Mouse (Mus musculus) A20 (cell line): Measurements from ENCODE around the gene Stim2.

ENCODE experiments used
- DNase-seq: peaks from one replicate; pipeline ENCODE4 v3.0.0-alpha.2; 2011; ENCODE audit warnings: low read depth, low spot score

The Stim2 gene

DNA sequence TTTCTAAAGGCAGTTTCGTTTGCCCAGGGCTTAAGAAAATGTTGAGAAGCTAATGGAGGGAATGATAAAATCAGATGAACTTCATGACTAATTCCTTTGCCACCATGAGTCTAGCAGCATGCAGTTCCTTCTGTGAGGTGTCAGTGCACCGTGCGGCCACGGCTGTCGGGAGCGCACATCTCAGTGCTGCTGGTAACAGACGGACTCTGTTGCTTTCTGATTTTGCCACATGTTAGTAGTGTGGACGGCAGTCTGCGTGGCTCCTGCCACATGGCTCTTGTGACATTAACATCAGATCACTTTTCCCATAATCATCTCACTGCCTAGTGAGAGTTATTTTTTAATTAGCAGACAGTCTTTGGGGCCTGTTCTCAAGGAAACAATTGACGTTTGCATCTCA lies 118.2 kb downstream of the Stim2 start:
- no peak for DNase-seq

DNA sequence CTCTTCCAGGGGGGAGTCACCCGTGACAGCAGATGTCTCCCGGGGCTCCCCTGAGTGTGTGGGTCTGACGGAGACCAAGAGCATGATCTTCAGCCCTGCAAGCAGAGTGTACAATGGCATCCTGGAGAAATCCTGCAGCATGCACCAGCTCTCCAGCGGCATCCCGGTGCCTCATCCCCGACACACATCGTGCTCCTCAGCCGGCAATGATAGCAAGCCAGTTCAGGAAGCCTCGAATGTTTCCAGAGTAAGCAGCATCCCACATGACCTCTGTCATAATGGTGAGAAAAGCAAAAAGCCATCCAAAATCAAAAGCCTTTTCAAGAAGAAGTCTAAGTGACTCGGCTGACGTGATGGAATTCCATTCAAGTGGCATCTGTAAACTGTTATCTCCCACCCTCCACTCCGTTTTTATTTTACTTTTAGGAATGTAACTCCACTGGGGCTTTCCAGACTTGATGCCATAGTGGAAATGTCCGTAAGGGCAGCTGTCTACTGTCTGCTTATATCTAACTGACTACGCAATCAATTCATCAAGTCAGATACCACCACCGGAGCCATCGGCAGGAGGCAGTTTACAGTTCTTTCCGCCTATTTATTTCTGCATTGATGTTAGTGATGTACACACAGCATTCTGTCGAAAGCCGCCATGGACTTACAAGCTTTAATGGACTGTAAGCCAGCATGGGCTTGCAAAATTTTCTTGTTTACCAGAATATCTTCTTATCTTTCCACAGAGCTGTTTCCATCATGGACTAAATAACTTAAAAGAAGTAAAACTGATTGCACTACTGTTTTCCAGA lies 120.3 kb downstream of the Stim2 start:
- no peak for DNase-seq

DNA sequence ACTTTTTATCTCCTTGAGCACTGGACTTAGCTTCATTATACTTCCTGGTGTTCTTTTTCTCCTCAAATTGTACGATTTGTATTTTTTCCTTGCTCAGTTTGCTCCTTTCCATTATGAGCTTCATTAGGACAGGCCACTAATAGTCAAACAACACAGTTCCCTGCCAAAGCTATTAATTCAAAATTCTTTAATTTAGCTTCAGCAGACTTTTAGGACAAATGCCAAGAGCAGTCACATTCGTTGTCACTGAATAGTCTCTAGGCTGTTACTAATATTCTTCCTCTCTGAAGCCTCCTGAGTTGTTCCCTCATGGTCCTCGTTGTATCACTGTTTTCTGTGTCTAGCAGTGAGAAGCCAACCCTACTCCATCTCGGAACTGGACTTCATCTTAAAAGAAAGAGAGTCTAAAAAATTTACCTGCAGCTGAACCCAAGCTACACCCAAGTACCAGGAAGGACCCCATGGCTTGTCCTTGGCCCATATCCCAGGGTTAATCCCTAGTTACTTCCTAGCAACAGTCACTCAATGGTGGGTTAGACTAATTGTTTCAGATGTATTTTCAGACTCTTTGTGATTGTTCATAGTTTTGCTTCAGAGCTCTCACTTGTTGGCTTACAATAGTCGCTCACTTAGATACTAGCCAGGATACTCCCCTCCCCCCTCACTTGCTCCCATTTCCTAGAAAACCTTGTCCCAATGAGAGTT lies 149.9 kb downstream of the Stim2 start:
- no peak for DNase-seq

GRCm38 (mm10) chr5:54154503-54155226 lies 156.4 kb downstream of the Stim2 start:
- peak; percentile 66 for DNase-seq

DNA sequence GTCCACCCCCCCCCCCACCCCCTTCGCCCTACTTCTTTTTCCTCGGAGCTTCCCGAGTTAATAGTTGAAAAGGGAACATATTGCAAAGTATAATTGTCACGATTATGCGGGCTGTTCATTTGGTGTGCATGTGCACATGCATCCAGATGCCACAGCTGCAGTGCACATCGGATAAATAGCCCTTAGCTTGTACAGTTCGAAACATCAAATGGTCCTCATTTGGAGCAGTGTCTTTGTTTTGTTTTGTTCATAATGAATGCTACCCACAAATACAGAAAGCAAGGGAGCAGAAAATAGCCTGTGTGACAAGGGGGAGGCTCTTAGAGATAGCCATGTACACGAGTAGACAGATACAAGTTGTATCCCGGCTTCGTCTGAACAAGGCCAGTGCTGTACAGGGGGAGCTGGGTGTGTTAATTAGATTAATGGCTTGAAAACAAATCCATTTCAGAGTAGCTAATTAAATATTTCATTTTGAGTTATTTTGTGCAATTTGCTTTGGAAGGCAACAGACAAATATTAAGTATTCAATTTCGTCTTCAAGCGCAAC lies 157.0 kb downstream of the Stim2 start:
- DNase-seq: no peak

DNA sequence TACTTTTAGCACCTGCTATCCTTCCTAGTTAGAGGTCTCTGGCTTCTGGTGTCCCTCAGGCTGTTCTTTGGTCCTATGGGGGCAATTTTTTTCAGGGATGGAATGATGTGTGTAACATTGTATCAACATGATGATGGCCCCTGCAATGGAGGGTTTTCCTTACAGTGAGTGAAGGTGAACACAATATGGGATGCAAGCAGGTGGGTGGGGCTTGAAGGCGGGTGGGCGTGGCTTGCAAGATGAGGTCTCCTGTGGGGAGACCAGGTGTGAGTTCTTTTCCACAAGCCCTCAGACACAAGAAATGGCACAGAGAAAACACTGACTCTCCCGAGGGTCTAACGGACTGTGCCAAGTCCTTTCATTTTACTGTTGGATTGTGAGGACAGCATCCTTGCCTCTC lies 157.6 kb downstream of the Stim2 start:
- no peak for DNase-seq

DNA sequence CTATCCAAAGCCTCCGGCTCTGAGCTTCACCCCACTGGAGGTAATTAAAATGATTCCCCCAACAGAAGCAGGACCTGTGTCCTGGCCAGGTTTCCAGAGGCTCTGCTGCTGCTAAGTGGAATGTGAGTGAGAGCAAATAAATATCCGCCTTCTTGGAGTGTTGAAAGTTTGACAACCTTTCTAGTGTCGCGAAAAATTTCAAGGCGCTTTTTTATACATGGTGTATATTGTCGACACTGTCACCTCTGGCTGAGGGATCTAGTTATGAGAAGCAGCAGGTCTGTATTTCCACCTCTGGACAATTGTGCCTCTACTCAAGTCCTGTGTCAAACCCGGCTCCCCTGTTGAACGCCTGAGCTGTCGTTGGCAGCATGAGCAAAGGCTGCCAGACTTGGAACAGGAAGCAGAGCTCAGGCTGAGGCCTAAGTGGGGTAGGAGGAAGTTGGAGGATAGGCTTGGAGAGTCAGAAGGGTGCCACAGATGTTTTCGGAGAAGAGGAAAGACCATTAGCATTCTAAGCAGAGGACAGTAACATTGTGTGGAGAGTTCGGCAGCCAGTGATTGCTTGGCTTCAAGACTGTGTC lies 158.7 kb downstream of the Stim2 start:
- DNase-seq: no peak

DNA sequence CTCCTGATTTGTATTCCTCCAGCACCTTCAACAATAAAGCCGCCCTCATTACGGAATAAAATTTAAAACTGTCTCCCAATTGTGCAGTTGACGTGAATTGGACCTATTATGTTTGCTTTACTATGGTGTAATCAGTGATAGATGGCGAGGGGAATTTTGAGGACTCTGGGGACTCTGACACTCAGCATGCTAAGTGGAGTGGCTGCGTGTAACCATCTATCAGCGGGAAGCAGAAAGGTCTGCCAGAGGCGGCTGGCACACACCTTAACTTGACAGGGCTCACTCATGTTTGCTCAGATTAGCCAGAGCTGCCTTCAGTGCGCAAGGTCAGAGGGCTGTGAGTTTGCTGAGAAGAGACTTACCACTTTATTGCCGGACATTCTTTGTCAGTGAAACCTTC lies 159.9 kb downstream of the Stim2 start:
- DNase-seq: no peak

GRCm38 (mm10) chr5:54159156-54159793 lies 161.0 kb downstream of the Stim2 start:
- DNase-seq: no peak

DNA sequence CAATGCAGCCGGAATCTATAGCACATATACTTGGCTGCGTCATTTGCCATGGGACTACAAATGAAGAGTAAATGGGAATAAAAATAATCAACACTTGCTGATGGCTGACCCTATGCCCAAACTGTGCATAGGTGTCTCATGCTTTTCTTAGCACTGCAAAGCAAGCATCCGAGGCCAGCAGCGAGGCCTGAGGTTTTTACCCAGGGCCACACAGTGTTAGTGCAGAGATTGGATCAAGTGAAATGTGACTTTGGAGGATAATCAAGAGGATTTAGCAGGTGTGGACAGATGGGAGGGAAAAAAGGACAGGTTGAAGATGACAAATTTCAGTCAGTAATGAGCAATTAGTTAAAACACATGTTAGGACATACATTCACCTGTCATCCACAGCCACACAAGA lies 162.3 kb downstream of the Stim2 start:
- no peak for DNase-seq

GRCm38 (mm10) chr5:54163890-54164289 lies 165.6 kb downstream of the Stim2 start:
- no peak for DNase-seq
